Mouse (Mus musculus) spleen, postnatal 4 days (tissue): Measurements from ENCODE around the gene Ism2.
"Not testable (repeated sequence)": the region's sequence is repeated elsewhere in the genome, so short reads cannot be mapped to it uniquely, and the experiment has no call there.

Experiments
- DNase-seq, 2 experiments: peaks; one replicate each; pipeline ENCODE4 v3.0.0; 2022; ENCODE audit warnings: low spot score in 2 of 2

The Ism2 gene

DNA sequence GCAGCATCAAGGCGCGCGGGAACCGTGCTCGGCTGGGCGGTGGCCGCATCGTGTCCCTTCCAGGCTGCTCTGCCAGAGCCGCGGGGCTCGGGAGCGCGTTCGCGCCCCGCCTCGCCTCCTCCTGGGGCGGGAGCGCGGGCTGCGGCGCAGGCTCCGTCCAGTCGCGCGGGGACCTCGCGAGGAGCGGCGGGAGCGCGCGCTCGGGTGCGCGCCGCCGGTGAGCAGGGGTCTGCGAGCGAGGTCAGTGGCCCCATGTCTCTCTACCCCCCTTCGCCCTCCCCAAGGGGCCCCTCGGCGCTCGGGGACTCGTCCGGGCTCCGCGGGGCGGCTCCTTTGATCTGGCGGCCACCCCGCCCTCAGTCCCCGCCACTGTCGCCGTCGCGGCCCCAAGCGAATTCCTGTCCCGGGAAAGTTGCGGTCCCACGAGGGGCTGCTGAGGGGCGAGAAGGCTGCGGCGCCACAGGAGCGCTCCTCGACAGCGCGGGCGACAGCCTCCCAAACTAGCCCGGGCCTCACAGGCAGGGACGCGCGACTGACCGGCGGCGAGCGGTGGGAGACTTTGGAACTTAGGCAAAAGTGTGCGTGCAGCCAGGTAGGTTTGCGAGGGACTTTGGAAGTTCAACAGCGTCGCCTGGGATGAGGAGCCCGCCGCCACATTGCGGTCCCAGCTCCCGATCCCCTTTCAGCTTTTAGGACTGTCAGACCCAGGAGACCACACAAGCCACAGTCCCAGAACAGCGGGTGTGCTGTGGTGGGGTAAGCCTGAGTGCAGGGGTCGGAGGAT lies at the start of gene Ism2:
Gene Ism2 (minus strand): TSS at position 49 of the 784 bp plus-strand sequence.
- DNase-seq = no peak

DNA sequence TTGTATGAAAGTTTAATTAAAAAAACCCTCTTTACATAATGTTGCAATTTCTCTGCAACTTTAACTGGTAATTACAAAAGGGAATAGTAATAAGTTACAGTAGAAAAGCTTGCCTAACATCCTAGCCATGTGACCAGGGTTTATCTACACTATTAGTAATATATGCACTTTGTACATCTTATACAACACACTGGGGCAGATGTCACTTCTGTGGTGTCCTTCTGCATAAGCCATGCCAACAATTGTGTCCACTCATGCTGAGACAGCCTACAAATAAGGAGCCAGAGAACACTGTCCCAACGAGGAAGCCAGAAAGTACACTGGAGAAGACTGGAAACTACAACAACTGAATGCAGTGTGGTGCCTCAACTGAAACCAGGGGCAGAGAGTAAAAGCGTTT lies 48.5 kb upstream of the Ism2 start:
- no peak for DNase-seq

DNA sequence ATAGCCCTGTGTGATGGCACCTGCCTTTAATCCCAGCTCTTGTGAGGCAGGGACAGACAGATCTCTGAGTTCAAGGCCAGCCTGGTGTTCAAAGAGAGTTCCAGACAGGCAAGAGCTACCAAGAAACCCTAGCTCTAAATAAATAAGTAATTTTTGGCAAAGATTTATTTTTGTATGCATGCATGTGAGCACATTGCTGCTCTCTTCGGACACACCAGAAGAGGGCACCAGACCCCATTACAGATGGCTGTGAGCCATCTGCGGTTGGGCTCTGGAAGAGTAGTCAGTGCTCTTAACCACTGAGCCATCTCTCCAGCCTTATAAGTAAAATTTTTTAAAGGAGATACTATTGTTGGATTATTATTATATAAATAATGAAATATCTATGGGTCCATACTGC lies 48.0 kb upstream of the Ism2 start:
- no peak for DNase-seq

DNA sequence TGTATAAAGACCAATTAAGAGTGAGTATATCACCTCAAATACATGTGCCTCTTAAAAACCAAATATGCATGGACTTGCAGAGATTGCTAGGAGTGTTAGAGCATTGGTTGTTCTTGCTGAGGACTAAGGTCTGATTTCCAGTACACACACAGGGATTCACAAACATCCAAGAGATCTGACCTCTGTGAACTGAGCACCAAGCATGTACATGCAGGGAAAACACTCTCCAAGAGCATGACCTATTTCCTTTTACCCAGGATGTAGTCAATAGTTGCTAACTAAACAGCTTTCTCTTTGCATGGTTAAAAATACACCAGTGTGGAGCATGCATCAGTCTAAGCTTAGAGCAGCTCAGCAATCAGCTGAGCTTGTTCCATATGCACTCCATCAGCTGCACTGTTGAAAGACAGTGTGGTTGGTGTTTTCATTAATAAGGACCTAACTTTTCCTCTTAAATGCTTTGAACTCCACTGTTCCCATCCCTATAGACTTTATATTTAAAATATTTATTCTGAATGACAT lies 43.6 kb upstream of the Ism2 start:
- DNase-seq = no peak

DNA sequence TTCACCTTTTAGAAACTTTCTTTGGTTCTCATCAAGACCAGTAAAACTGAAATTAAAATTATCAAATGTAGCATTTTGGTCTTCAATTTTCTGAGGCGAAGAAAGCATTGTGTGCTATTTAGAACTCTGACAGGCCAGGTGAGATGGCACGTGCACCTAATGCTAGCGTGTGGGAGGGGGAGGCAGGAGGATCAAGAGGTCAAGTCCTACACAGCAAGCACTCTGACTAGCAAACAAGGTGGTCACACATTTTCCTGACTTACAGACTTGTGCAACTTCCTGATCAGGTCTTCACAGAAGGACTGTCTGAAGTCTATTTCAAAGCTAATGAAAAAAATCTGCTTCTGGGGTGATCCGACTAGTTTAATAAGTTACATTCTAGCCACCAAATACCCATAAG lies 38.6 kb upstream of the Ism2 start:
- DNase-seq = no peak

DNA sequence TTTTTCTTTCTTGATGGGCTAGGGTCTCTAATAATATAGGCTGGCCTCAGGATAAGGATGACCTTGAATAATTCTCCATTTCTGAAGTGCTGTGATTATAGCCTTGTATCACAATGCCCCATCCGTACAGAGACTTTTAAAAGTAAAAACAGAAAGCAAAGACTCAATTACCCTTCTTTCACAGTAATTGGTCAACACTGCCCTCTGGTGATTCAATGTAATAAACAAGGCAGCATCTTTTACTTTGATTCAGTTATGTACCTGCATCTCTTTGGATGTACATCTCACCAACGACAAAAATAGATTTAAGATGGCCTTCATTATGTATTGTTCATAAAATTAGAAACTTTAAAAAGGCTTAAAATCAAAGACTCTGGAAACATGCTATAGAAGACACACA lies 35.4 kb upstream of the Ism2 start:
- DNase-seq = no peak

DNA sequence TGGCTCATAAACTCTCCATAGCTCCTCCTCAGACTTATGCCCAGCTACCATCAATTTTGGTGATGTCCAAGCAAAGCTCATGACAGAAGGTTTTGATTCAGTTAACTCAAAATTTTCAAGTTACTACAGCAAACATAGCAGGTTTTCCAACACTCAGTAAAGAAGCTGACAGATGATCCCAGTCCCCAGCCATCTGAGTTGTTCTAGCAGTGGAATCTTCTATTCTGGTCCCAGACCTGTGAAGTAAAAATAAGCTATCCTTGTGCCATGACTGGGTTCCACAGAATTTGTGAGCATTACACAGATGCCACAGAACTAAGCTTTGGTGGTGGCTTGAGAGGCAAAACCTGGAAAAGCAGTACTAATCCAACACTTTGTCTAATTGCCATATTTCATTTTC lies 34.3 kb upstream of the Ism2 start:
- DNase-seq = no peak

DNA sequence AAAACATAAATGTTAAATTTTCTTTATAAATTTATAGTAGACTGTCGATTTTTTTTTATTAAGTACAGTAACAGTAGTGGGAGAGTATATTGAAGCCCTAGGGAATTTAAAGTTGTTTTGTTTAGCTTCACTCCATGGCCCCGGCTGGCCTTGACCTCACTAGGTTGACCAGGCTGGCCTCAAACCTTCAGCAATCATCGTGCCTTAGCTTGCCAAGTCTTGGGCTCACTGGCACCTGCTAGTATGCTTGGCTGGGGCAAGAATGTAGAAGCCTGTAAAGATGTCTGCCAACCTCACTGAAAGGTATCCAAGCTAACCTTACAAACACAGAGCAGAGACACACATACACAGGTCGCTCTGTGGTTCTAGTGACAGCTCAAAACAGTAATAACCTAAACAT lies 33.0 kb upstream of the Ism2 start:
- DNase-seq = no peak

DNA sequence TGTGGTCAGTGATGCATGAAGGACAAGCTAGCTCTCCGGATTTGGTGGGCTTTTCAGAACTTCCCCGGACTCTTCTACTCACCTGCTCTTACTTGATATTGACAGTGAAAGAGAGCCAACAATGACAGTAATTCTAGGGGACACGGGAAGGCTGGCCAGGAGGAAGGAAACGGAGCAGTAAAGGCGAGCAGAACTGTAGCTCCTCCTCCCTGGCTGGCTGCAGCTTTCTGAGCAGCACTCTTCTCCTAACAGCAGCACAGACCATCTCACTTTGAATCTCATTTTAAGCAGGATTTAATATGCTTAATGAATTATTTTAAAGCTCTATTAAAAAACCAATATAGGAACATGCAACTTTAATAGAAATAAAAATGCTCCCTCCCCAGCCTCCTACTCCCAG lies 32.4 kb upstream of the Ism2 start:
- no peak for DNase-seq

DNA sequence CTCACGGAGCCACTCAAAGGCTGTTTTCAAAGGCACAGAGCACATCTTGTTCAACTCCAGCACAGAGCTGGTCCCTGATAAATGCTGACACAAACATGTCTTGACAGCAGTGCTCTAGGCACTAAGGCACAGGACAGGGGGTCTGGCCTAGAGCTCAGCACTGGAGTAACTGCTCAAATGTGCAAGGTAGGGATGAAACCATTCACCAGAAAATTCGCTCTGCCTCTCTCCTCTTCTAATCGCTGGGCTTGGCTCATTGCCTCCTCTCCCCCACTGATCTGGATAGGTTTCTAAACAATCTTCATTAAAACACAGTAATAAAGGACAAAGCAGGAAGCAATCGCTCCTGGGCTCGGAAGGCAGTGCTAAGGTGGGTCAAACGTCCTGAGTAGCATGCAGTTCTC lies 31.6 kb upstream of the Ism2 start:
- DNase-seq = no peak

DNA sequence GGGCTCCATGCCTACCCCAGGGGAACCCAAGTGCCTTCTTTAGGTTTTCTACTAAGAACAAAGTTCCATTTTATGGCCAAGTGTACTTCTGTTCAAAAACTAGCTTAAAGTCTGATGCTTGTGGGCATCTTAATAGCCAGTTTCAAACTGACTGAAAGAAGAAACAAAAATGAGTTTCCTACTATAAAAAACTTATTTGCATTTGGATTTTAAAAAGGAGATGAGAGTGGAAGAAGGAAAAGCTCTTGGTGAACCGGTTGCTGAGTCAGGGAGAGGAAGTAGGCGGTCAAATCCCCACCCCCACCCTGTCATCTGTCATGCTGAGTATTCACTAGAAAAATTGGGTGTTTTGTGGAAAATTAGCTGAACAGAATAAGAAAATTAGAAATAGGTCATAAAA lies 30.7 kb upstream of the Ism2 start:
- no peak for DNase-seq

DNA sequence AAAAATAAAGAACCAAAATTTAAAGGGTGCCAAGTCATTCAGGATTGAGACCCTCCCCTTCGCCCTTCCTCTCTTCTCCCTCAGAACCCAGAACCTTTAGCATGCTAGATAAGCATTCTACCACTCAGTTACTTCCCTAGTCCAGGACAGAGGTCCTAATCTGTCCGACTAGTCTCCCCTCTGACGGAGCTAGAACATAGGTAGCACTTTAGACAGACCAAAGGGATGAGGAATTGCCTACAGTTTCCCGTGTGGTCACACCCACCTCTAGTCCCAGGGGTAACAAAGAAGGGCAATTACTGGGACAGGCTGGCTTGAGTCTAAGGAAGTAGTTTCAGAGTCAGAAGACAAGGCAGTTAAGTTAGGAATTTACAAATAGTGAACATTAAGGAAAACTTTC lies 28.5 kb upstream of the Ism2 start:
- no peak for DNase-seq

DNA sequence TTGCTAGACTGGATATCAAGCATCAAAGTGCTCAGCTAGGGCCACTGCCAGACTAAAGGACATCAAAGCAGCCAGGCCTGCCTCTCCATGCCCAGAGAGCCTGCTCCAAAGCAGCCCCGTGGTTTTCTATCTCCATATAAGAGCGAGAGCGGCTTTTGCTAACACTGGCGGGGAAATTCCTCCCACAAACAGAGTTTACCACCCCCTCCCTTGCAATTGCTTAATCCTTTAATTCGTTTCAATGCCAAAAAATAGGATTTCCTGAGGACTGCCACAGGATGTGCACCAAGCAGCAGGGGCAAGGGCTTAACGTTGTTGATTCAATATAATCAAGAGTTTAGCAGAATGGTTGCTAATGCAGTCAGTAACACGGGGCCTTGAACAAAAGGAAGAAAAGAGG lies 28.1 kb upstream of the Ism2 start:
- DNase-seq = no peak

DNA sequence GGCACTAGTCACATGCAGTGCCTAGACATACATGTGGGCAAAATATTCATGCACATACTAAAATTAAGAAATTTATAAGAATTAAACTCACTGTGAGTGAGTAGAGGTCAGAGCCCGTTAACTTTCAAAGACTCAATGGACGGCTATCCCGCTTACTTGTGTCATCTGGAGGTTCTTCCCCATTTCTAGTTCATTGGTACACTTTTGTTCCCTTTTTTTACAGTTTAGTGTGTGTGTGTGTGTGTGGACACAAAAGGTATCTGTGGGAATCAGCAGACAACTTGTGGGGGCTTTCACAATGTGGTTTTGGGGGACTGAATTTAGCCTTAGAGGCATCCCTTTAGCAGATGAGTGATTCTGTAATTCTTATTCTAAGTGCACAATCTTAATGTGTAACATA lies 25.9 kb upstream of the Ism2 start:
- no peak for DNase-seq

DNA sequence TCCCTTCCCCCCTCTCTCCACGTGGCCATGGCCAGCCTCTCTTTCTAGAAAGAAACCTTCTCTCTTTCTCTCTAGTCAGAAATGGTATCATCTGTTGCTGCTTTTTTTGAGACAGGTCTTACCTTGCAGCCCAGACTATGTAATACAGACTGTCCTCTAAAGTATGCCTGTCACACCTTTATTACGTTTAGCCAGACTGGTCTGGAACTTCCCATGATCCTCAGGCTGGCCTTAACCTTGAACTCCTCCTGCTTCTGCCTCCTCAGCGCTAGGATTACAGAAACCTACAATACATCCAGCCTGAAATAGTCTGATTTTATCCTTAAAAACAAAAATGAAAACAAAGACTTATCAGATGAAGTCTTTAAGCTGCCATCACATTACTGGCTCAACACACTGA lies 19.7 kb upstream of the Ism2 start:
- no peak for DNase-seq

DNA sequence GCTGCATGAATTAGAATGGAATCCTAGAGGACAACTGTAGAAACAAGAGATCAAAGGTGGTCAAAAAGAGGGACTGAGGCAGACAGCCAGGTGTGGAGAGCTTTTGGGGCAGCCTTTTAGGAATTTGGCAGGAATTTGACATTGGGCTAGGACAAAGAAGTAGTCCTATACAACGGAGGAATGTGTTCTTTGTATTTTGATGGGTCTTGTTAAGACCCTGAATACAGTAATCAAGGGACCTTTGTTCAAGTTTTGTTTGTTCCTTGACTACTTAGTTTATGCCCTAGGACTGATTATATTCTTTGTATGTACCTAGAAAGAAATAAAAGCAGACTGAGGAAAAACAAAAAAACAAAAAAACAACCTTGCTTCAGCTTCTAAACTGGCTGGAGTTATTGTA lies 18.4 kb upstream of the Ism2 start:
- no peak for DNase-seq

DNA sequence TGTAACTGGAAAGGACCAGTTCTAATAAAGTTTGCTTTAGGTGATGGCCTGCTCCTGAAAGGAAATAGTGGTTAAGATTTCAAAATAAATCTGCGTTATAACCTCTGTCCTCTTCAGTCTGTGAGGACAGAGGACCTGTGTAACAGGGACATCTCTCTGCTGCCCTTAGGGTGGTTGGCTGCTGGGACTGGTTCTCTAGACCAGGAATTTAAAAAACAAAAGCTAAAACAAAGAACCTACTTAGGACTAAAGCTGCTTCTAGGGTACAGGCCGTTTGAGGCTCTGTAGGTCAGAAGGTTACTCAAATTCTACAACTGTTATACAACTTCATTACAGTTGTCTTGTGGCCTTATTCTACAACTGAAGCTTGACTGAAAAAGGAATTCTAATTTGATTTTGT lies 13.6 kb upstream of the Ism2 start:
- no peak for DNase-seq

DNA sequence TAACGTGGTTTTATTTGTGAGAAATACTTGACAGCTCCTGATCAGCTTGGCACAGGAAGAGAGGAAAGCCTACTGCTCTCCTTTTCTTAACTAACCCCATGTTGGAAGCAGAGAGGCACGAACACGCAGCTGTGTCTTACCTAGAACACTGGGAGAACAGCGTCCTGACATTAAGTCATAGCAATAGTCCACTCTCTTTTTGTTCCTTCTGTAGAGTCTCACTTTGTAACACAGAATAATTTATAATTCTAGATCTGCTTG lies 7.0 kb upstream of the Ism2 start:
- not testable (repeated sequence) for DNase-seq

DNA sequence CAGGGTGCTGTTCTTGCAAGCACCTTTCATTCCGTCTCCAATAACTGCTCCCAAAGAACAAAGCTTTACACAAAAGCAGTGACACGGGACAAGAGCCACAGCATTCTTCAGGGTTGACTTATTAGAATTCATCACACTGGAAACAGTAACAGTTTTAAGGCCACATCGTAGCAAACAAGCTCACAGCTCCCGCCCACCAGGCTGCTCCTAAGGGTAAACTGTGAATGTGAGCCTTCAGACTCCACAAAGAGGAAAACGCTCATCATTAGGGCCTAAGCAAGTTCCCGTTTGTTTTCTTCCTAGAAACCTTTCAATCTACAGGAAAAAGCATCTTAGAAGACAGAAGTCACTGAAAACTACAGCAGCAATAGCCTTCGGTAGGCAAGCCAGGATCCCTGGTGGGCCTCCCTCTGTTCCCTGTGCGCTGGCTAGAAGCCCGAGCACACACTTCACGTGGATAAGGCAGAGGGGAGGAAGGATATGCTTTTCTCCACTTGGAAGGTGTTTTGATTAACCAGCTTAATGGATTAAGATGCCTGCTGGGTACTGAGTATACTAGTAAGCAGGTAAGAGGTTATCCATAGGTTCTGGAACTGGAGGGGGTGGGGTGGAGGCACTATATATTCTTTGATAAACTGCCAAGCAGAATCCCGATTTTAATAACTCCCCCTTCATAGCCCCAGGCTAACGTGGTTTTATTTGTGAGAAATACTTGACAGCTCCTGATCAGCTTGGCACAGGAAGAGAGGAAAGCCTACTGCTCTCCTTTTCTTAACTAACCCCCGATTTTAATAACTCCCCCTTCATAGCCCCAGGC lies 6.5 kb upstream of the Ism2 start:
- DNase-seq = no peak

DNA sequence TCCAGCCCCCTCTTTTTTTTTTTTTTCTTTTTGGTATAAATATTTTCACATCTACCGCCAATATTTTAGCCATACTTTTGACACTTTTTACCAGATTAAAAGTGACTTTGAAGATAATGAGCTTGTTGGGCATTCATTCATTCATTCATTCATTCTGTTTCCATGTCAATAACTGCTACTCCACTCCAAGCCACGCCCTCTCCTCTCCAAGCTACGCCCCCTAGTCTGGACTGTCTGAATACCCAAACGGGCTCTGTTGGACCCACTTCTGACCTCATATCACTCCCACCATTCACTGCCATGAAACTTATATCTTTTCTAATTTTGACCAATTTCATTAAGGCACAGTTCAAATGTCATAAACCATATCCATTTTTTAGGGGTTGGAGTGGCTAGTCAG lies 1.7 kb upstream of the Ism2 start:
- DNase-seq = no peak

DNA sequence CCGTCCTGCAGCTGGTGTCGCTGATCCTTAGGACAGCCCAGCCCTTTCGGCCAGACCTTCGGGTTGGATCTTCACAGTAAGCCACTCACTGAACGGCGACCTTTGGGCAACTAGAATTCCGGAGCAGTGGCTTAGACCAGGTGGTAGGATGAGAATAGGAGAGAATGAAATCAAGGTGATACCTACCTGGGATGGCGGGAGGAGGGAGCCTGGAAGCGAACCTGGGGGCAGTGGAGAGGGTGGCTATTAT lies 861 bp upstream of the Ism2 start:
- DNase-seq = no peak

DNA sequence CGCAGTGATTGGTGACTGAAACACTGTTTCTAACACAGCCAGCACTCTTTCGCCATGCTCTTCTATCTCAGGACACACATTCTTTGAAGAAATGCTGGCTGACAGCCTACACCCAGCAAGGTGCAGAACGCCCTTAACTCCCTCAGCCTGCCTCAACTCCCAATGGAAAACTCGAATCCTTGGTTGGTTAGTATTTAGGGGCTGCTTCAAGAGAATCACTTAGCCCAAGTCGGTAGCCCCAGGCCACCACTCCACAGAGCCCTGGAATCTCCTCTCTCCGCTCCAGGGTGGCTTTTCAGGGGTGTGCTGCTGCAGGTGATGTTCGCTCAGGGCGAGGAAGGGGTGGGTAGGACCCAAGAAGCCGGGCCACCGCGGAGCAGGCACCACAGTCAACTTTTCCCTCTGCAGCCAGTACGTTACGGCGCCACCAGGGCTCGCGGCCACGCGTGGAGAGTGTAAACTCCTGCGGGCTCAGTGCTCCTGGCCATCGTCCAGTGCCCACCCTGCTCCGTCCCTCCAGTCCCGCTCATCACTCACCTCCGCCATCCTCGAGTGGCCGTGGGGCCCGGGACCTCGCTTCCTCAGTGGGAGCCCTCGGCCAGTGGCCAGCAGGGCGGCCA lies 358 bp downstream of the Ism2 start:
- DNase-seq = no peak

DNA sequence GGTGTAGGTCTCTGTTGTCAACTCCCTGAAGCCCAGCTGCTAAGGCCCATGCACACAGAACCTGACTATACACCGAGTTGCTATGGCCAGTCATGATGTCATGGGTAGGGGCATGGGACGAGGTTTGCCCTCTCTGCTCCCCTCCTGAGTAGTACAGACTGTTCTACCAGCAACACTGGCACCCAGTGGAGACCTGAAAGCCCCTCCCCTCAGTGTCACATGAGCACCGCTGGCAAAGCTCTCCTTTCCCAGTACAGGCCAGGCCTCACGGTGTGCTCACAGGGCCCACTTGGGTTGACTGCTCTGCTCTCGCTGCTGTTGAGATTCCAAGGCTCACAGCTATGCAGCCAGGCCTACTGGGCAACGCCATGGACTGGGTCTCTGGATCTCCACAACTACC lies 5.6 kb downstream of the Ism2 start:
- DNase-seq = no peak
